Mouse (Mus musculus): ENCODE results near the gene Col18a1.

Gene Col18a1

GRCm38 (mm10) chr10:77133951-77134806 is 32.2 kb downstream of the Col18a1 start:
- no peak for DNase-seq

- DNase-seq: no peak
These were observed 34.2 kb downstream of the Col18a1 start for GRCm38 (mm10) chr10:77132118-77132517.

DNA sequence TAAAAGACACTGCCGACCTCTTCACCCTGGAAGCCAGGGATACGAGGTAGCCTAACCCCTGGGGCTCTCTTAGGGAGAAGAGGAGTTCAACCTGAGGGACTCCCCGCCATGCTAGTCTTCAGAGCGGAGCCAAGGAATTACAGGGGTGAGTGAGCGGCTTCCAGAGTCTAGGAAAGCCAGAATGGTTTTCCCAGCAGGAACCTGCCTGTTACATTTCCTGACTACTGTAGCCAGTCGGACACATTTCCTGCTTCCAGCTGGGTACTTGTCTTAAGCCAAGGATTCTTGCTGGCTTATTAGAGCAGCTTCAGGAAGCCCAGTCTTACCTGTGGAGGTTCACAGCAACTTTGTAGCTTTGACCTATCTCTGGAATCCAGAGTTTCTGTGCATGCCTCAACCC is 34.8 kb downstream of the Col18a1 start:
- no peak for DNase-seq

DNA sequence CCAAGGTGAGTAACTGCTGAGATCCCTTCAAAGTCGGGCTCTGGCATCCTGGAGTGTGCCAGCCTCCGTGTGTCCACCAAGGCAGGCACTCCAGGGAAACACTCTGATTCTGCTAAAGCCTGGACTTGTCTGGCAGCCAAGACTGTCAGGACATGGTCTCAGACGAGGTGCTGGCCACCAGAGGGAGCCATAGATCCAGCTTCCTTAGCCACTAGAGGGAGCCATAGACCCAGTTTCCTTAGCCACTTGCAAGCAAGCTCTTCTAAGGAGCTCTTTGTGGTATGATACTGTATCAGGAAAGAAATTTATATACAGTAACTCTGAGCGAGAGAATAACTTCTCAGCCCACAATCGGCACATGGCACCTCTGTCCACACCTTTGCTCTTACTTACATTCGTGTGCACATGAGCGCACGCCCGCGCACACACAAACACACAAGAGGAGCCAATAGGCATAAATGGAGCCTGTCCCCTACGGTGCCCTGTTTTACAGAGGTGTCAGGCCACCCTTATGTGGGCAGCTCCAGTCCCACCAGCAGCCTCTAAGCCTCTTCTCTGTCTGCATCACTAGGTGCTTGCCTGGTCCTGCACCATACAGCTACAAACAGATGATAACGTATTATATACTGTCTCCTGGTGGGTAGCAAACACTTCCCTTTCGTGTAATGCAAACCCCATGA is 35.6 kb downstream of the Col18a1 start:
- DNase-seq: peak; percentile 96

- no peak for DNase-seq
These were observed 36.5 kb downstream of the Col18a1 start for GRCm38 (mm10) chr10:77129637-77130410.

- DNase-seq: peak; percentile 93
These were observed 38.4 kb downstream of the Col18a1 start for GRCm38 (mm10) chr10:77127926-77128325.

DNA sequence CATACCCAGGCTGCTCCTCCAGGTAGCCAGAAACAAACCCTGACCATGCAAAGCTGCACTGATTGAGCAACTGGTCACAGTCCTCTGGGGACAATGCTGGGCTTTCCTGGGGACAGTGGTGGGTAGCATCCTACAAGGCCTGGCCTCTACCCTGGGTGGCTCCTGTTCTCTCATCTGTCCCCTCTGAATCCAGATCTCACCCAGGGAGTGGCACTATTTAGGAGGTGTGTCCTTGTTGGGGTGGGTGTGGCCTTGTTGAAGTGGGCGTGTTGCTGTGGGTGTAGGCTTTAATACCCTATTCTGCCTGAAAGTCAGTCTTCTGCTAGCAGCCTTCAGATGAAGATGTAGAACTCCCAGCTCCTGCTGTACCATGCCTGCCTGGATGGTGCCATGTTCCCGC is 39.8 kb downstream of the Col18a1 start:
- DNase-seq: no peak

DNA sequence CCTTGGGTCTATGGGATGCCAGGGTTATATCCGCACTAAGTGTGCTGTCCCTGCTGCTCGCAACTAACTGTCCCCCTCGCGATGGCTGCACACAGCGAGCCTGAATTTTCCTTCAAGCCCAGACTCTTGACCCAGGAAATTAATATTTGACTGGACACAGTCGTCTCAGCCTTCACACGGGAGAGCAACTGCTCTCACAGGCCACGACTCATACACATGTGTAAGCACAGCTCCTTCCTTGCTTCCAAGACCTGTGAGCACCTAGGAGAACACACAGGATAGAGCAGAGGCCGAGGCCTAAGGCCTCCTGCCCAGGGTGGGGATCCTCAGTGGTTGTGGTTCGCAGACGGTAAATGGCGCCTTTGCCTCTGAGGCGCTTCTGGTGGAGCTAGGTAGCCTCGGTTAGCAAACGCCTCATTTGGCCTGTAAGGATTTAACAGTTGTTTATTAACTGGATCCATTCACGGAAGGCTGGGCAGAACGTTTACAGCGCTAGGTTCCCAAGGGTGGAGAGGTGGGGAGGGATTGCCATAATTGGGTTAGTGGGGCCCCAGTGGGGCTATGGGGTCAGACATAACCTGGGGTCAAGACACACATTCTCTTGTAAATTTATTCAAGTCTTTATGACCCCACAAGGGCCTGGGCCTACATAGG is 41.1 kb downstream of the Col18a1 start:
- DNase-seq: no peak

GRCm38 (mm10) chr10:77123953-77124352 is 42.4 kb downstream of the Col18a1 start:
- no peak for DNase-seq

DNA sequence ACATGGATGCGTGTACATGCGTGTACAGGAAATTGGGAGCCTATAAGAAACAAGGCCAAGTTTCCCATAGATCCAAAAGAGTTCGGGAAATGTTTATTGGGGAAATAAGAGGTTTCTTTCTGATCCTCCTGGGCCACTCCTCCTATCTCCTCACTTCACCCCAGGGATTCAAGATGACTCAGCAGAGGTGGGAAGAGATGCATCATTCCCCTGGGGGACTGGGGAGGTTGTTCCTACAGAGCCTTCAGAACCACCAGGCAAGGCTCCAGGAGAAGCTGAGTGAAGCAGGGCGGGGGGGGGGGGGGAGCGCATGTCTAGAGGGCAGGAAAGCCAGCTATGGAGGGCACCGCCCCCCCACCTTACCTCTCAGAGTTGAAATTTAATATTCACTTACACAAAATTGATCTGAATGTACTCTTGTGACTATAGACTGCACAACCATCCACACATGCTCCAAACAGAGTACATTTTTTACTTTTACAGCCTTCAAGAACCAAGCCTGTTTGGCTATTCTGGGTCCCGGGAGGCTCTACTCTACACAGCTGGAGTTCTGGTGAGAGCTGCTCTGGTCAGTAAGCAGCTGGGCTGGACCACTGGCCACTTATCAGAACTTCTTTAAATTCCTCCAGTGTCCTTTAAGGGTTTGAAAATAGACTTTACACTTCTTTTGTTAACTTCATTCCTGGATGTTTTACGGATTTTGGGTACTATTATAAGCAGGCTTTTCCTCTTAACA is 44.9 kb downstream of the Col18a1 start:
- peak; percentile 94 for DNase-seq

- no peak for DNase-seq
These were observed 45.8 kb downstream of the Col18a1 start for GRCm38 (mm10) chr10:77120501-77120900.

DNA sequence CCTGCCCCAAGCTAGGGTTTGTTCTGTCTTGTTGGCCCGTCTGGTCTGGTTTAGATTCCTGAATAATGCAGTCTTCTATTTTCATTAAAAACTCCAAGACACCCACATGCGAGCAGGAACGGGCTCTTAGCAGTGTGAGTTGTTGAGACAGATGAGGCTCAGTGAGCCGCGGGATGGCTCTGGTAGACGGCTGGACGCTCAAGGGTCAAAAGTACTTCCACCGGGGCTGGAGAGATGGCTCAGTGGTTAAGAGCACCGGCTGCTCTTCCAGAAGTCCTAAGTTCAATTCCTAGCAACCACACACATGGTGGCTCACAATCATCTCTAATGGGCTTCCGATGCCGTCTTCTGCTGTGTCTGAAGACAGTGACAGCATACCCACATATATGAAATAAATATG is 46.9 kb downstream of the Col18a1 start:
- no peak for DNase-seq

DNA sequence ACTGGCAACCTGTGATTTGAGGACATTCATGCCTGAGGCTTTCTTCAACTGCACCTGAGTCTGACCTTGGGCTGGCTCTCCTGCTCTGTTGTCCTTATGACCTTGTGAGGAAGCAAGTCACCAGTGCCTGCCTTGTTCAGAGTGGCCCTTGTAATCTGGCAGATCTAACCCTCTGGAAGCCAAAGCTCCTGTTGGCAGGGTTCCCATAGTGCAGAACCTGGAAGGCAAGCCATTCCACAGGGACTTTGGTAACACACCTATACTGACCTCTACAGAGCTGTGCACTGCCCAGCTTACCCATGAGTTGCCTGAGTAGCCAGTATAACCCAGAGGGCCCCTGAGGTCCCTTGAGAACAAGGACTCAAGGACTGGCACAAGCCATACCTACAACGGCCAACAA is 48.0 kb downstream of the Col18a1 start:
- DNase-seq: no peak

- DNase-seq: peak; percentile 93
These were observed 49.6 kb downstream of the Col18a1 start for GRCm38 (mm10) chr10:77116537-77117455.

- peak; percentile 97 for DNase-seq
These were observed 52.7 kb downstream of the Col18a1 start for GRCm38 (mm10) chr10:77113489-77114240.

DNA sequence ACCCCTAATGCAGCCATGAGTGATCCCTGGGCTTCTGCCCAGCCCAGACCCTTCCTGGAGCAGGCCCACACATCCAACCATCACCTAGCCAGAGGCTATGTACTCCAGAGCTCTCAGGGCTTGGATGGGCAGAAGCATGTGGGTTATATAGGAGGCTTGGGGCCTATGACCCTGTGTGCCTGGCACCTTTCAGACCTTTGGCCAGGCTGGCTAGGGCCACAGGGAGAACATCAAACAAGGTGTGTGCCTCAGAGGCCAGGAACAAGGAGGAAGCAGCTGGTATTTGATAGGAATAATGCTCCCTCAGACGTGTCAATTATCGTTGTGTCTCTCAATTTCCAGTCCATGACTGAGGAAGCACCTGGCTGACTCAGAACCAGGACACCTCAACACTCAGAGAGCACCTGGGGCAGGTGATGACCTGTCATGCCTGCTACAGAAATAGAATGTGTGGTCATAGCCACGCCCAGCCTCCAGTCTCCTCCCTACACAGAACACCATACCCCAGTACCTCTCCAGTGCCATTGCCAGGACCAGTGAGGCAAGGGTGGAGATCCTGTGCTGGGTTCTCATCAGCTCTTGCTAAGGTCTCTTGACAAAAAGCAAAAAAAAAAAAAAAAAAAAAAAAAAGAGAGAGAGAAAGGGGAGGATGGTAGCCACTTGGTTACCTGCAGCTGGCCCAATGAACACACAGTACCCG is 54.6 kb downstream of the Col18a1 start:
- no peak for DNase-seq

GRCm38 (mm10) chr10:77110843-77111242 is 55.5 kb downstream of the Col18a1 start:
- DNase-seq: no peak

GRCm38 (mm10) chr10:77110010-77110409 is 56.3 kb downstream of the Col18a1 start:
- no peak for DNase-seq

DNA sequence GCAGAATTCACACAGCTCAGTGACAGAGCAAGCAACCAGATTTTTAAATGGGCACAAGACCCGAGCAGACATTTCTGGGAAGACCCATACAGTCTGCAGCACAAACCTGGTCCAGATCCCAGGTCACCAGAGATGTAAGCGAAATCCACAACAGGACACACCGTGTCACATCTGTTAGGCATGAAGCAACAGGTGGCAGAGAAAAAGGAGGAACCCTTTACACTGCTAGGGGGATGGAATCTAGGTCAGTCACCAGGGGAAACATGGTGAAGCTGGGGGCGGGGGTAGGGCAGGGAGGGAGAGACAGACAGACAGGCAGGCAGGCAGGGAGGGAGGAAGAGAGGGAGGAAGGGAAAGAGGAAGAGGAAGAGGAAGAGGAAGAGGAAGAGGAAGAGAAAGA is 58.2 kb downstream of the Col18a1 start:
- no peak for DNase-seq

DNA sequence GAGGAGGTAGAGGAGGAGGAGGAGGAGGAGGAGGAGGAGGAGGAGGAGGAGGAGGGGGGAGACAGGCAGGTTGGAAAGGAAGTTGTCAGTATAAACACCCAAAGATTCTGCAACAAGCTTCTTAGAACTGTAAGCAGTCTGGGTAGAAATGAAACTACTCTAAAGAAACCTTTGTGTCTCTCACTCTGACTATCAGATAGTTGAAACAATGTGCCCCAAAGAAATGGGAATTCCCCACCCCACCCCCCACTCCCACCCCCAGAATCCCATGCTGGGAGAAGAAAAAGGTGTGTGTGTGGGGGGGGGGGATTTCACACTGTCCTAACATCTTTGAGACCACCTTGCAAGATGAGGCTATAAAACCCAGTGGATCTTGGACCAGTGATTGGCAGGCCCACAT is 62.0 kb downstream of the Col18a1 start:
- no peak for DNase-seq

All from heart, adult 11 months (tissue).